Mouse (Mus musculus) splenic B cell, adult 2 months (primary cell): ENCODE results near the gene Dennd2c.

Experiments
- DNase-seq: peaks from one replicate; pipeline ENCODE4 v3.0.0-alpha.2; 2011; ENCODE audit warnings: low read depth, low spot score
- H3K27me3 ChIP-seq: 2 replicates; pipeline ENCODE4 v1.6.1; 2012; ENCODE audit warnings: mild to moderate bottlenecking, low read length, moderate library complexity, mixed read lengths; ENCODE audit not compliant: control insufficient read depth, poor library complexity, insufficient read depth, severe bottlenecking
- H3K36me3 ChIP-seq: 2 replicates; pipeline ENCODE4 v1.6.1; 2012; ENCODE audit warnings: mild to moderate bottlenecking, low read length, moderate library complexity, mixed read lengths; ENCODE audit not compliant: control insufficient read depth, poor library complexity, insufficient read depth, severe bottlenecking

Dennd2c gene

DNA sequence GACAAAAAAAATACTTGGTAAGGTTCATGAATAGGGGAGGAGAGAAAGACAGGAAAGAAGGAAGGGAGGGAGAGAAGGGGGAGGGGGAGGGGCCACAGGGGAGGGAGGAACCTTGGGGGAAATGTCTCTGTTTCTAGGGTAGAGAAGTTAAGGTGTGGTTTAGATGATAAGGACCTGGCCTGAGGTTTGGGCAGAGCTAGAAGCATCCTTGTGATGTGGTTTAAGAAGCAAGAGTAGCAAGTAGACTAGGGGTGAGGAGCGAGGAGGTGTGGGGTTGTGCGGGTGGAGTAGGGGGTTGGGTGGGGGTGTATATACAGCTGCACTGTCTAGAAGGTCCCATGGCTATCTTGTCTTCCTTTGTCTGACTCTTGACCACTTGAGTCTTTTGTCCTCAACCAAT is 10.7 kb upstream of the Dennd2c start:
- no peaks in the 10 kb centered on the region for H3K36me3 ChIP-seq
- no peaks in the 10 kb centered on the region for H3K27me3 ChIP-seq
- no peak for DNase-seq

DNA sequence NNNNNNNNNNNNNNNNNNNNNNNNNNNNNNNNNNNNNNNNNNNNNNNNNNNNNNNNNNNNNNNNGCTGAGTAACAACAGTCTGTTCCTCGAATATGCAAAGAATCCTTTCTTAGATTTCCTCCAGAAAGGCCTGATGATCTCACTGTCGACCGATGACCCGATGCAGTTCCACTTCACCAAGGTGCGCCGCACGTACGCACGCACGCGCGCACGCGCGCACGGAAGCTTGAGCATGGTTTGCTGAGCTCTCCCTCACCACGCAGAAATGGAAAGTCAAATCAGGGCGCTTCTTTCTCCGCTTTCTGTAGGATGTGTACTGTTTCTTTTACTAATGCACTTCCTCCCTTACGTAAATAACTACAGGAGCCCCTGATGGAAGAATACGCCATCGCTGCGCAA is 3.7 kb upstream of the Dennd2c start:
- DNase-seq = peak; percentile 11
- no peaks in the 10 kb centered on the region for H3K27me3 ChIP-seq
- H3K36me3 ChIP-seq = no peaks in the 10 kb centered on the region

DNA sequence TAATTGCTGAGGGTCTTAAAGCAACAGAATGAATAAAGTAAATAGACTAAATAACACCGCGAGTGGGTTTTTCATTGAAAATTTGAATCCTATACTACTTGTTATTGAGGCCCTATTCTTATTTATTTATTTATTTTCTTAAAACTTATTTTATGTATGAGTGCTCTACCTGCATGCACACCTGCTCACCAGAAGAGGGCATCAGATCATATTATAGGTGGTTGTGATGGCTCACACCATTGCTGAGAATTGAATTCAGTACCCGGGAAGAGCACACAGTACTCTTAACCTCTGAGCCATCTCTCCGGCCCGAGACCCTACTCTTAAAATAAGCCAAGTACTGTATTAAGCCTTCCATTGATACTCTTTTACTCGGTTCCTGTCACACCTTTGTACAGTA is 2.7 kb upstream of the Dennd2c start:
- Histone ChIP-seq H3K27me3 (no peaks in the 10 kb centered on the region), H3K36me3 (no peaks in the 10 kb centered on the region)
- DNase-seq = peak; percentile 32

DNA sequence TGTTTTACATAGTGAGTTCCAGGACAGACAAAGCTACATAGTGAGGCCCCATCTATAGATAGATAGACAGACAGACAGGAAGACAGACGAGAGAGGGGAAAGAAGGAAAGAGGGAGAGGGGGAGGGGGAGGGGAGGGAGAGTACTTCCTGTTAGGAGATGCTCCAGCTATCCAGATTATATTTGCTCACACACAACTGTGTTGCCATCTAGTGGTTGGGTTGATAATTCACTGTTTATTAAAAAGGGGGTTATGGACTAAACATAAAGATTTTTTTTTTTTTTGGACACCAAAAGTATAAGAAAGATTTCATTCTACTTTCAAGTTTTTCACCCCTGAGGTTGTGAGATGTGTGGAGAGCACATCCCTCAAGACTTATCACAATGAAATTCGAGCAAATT is 1.7 kb upstream of the Dennd2c start:
- H3K36me3 ChIP-seq = no peaks in the 10 kb centered on the region
- peak; percentile 40 for DNase-seq
- H3K27me3 ChIP-seq = no peaks in the 10 kb centered on the region

DNA sequence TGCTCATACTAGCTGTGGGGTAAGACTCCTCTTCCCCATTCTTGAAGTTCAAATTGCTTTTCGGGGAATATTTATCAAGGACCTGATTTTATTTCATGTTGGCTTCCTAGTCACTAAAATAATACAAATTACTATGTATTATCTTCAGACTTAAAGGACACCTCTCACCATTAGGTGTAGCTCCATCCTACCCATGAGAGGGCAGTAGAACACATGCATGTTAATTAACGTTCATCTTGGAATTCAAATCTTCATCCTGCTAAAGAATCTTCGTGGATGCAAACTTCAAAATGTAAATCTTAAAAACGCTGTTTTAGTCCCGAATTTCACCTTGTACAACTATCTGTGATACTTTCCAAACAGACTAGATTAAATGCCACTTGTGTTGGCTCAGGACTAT is 1.2 kb upstream of the Dennd2c start:
- DNase-seq = no peak
- Histone ChIP-seq H3K36me3 (no peaks in the 10 kb centered on the region), H3K27me3 (no peaks in the 10 kb centered on the region)

DNA sequence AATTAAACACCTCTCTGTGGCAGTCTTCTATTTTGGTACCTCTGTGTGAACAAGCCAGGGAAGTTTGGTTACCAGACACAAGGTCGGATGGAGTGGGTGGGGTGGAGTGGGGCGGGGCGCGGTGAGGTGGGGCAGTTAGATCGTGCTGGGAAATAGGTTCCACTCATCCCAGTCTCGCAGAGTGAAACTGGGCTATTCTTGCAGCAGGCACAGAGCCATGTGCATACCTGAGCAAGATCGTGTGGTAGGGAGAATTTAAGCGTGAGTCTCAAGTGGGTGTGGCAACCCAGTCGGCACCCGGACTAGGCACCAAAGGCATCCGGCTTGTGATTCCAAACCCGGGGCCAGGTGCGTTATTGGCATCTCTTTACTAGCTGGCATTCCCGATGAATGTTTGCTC is 495 bp upstream of the Dennd2c start:
- H3K36me3 ChIP-seq = no peaks in the 10 kb centered on the region
- no peaks in the 10 kb centered on the region for H3K27me3 ChIP-seq
- DNase-seq = no peak

DNA sequence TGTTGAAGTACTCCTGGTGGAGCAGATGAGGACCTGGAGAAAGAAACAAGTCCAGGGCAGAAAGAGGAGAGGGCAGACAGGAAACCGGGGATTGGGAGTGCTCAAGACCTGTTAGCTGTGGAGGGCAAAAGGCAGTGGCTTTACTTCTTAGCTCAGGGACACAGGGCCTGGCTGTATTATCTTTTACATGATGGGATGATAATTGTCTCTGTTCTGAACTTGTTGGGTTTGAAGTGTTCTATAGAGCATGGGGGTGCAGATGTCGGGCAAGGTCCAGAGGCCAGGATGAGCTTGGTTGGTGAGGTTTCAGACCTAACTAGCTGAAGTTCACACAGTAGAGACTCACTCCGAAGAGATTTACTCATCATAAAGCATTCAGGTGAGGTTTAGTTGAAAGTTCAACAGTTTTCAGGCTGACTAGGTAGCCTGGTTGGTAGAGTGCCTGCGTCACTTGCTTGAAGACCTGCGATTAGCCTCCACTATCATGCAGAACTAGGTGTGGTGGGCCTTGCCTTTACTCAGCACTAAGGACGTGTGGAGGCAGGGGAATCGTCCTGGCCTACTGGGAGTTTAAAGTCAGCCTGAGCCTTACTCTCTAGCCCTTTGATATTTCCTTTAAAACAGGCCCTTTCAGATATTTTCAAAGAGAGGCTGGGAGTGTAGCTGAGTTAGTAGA is 5.3 kb downstream of the Dennd2c start:
- DNase-seq = no peak
- no peaks in the 10 kb centered on the region for H3K27me3 ChIP-seq
- no peaks in the 10 kb centered on the region for H3K36me3 ChIP-seq

DNA sequence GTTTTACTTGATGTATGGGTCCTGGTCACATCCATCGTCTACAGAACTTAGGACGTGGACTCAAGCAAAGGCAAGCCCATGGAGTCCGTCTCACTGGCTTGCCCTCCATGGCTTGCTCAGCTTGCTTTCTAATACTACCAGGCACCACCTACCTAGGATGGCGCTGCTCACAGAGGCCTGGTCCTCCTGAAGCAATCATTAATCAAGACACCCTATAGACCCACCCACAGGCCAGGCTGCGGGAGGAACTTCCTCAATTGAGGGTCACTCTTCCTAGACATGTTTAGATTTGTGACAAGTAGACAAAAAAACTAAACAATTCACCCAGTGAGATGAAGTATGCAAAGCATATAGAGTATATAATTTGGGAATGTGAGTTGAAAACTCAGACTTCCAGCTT is 9.8 kb downstream of the Dennd2c start:
- no peaks in the 10 kb centered on the region for H3K27me3 ChIP-seq
- no peak for DNase-seq
- H3K36me3 ChIP-seq = no peaks in the 10 kb centered on the region

DNA sequence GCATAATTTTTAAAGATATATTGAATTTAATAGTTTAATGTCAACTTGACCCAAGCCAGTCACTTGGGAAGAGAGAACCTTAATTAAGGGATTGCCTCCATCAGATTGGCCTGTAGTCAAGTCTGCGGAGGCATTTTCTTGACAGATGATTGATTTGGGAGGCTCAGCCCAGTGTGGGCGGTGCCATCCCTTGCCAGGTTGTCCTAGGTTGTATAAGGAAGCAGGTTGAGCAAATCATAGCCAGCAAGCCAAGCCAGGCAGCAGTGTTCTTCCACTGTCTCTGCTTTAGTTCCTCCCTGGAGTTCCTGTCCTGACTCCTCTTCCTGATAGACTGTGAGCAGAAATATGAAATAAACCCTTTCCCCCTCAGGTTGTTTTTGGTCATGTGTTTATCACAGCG is 21.2 kb downstream of the Dennd2c start:
- no peak for DNase-seq
- no peaks in the 10 kb centered on the region for H3K27me3 ChIP-seq
- H3K36me3 ChIP-seq = no peaks in the 10 kb centered on the region

DNA sequence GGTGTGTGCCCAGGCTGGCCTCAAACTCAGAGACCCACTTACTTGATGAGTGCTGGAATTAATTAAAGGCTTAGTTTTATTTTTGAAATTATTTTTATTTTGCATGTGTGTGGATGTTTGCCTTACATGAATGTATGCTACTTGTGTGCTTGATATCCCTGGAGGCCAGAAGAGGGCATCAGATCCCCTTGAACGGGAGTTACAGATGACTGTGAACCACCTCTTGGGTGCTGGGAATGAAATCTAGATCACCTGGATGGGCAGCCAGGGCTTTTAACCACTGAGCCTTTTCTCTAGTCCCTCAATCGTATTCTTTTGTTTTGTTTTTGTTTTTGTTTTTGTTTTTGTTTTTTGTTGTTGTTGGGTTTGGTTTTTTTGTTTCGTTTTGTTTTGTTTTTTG is 23.7 kb downstream of the Dennd2c start:
- no peak for DNase-seq
- H3K27me3 ChIP-seq = no peaks in the 10 kb centered on the region
- H3K36me3 ChIP-seq = no peaks in the 10 kb centered on the region

DNA sequence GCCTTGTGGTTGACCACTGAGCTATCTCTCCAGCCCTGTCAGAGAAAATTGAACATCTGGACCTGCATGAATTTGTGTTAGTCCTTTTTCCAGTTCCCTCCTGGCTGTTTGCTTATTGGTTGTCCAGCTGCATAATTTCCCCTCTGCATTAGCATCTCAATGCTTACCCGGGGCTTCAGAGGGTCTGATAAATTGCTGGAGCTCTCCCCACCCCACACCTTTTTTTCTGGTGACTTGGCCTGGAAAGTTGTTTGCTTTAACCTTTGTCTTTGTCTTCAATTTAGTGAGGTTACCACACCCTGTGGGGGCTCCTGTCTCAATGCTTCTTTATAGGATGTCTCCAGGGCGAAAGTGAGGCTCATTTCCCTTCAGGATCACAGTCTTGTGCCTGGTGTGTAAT is 24.8 kb downstream of the Dennd2c start:
- no peak for DNase-seq
- Histone ChIP-seq H3K36me3 (no peaks in the 10 kb centered on the region), H3K27me3 (no peaks in the 10 kb centered on the region)

DNA sequence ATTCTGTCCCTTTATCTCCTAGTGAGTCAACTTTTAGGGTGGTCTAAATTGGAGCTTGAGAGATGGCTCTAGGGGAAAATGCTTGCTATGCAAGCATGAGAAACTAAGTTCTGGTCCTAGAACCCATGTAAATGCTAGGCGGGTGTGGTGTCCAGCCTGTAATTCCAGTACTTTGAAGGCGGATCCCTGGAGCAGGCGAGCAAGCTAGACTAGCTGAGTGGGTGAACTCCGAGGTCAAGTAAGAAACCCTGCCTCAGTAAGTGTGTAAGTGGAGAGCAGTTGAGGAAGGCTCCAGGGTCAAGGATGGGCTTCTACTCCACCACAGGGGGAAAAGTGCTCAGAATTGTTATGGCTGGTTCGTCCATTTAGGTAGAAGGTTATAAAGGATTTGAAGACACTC is 25.3 kb downstream of the Dennd2c start:
- no peaks in the 10 kb centered on the region for H3K27me3 ChIP-seq
- no peak for DNase-seq
- H3K36me3 ChIP-seq = no peaks in the 10 kb centered on the region

DNA sequence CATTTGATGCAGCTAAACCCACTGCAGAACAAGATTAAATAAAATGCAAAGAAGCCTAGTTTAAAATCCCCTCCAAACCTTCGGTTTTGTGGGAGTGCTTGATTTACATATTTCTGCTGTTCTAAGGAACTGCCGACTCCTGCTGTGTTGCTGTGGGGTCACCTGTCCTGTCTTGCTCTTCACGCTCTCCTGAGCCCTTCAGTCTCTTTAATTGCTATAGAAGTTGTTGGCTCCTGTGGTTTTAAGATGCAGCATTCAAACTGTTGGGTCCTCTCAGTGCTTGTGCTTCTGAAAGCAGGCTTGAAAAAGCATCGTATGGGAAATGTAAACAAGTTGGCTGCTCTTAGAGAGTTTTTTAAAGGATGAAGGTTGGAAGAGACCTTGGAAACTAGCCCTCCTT is 25.8 kb downstream of the Dennd2c start:
- no peaks in the 10 kb centered on the region for H3K27me3 ChIP-seq
- H3K36me3 ChIP-seq = no peaks in the 10 kb centered on the region
- no peak for DNase-seq

DNA sequence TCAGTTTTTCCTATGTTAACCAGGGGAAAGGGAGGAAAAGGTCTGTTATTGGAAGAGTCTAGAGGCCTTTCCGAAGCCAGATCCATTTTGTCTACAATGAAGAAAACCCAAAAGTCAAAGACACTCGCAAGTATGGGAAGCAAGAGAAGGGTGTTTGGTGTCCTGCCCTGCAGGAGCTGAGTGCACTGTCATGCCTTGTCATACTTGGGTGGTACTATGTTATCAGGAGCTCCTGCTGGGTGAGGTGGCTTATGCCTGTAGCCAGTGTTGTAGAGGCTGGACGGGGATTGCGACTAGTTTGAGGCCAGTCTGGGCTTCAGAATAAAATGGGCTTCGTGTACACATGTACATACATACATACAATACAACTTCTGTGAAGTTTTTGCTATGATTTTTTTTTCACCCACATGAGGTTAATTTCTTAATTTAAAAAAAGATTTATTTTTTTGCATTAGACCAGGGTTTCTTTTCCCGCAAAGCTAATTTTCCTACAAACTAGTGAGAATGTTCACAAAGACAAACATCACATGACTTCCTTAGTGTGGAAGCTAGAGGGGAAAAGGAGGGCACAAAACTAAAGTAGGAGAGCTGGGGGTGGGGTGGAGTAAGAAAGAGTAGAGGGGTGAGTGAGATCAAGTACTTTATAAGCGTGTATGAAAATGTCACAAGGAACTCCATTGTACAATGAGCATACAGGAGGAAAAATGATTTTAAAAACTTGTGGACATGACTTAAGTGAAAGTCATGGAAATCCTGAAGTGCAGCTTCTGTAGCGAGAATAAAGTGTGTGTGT is 27.2 kb downstream of the Dennd2c start:
- H3K27me3 ChIP-seq = no peaks in the 10 kb centered on the region
- H3K36me3 ChIP-seq = no peaks in the 10 kb centered on the region
- DNase-seq = no peak

DNA sequence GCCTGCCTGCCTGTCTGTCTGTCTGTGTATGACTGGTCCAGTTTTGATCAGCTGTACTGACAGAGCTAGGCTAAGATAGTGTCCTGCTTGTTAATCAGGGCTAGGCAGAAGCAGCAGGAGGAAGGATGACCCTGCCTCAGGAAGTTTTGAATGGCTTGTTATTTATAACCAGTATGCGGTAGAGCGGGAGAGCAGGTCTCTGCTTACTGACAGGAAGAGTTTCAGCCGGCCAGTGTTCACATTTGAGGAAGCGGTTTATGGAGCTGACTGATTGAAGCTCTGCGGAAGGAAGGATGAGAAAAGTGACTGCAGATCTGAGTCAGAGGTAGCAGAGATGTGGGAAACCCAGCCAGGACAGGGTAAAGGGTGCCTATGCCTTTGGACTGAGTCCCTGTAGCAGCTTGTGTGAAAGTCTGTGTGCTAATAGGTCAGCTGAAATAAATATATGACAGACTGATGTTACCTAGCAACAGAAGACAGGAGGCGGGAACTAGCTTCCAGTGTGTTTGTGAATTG is 27.9 kb downstream of the Dennd2c start:
- H3K36me3 ChIP-seq = no peaks in the 10 kb centered on the region
- DNase-seq = peak; percentile 26
- H3K27me3 ChIP-seq = no peaks in the 10 kb centered on the region
